Mouse (Mus musculus): ENCODE data around the gene Hoxa6. TPM values are rescaled to one million over a fixed set of nuclear protein-coding genes. Genes with fewer than 3 reads are reported as not detected.

Gene Hoxa6
- 3.8 and 5.8 TPM in 2 replicates for total RNA-seq (2017)

DNA sequence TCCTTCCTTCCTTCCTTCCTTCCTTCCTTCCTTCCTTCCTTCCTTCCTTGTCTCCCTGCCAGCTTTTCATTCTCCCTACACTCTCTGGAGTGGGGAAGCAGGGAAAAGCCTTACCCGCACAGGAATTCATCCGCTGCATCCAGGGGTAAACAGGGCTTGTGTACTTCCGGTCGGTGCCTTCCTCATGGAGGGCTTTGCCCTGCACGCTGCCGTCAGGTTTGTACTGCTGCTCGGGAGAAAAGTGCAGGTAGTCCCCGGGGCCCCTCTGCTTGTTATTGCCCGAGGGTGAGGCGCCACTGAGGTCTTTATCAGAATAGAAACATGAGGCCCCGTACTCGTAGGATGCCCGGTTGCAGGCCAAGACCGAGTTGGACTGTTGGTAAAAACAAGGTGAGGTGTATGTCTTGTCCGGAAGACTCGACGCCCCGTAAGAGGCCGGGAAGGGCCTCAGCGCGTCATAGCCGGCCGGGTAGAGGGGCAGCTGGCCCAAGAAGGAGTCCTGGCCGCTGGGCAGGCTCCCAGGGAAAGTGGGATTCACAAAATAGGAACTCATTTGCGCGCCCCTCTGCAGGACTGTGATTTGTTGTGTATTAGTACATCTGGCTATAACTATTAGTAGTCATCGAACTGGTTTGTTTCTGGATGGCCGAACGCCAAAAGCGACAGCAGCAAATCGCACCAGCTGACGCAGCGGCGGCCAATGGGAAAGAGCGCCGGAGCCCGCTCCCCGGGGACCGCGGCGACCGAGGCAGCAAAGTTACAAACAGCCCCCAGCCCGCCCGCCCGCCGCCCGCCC is at the start of gene Hoxa6:
Gene Hoxa6 (minus strand): TSS at position 651 of the 796 bp plus-strand sequence.
- ATAC-seq (replicated peaks in 1 of 2; ENCODE audit: insufficient read depth in 1 of 2, low FRiP score in 2 of 2, low TSS enrichment in 1 of 2, low read depth in 1 of 2, poor library complexity in 2 of 2, severe bottlenecking in 2 of 2): no peak

- ATAC-seq (replicated peaks in 1 of 2; ENCODE audit: insufficient read depth in 1 of 2, low FRiP score in 2 of 2, low TSS enrichment in 1 of 2, low read depth in 1 of 2, poor library complexity in 2 of 2, severe bottlenecking in 2 of 2): peak; percentile 18 to 59; a peak in 1 of 4 replicates
Measured at GRCm38 (mm10) chr6:52256956-52257355, 48.4 kb upstream of the Hoxa6 start.

DNA sequence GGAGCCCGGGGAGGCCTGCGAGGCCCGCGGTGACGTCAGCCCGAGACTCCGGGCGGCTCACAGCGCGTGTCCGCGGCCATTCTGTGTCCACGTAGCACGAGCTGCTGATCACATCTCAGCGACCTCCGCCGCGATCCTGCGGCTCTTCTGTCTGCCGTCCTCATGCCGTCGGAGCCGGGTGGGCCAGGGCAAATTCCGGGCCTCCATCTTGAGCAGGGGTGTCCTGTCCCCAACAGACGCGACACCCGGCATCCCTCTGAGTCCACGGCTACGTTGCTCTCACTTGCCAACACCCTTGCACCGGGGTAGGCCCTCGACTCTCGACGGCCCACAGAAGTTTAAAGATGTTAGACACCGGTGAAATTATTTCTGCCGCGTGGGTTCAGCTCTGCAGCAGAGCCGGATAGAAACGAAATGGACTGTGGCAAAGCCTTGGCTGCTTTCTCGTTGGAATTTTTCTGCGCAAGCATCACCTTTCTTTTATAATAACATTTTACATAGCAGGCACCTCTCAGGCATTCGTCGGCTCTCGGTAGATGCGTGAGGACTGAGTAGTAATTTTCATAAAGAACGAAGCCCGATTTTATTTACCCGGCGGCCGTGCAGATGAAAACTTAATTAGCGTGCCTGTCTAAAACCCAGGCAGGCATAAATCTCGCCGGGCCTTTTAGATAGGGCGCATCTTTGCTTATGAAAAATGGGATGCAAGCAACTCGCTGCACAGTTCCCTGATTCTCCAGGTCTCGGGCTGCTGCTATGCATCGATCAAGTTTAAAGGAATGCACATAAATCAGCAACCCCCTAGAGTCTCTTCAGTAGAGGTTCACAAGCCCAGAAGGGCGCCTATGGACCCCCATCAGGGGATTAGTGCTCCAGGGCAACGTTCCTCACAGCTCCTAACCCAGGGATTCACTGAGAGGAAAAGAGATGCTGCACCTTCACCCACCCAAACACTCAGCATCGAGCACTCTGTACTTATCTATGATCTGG is 45.3 kb upstream of the Hoxa6 start:
- no peak for ATAC-seq (replicated peaks in 1 of 2; ENCODE audit: insufficient read depth in 1 of 2, low FRiP score in 2 of 2, low TSS enrichment in 1 of 2, low read depth in 1 of 2, poor library complexity in 2 of 2, severe bottlenecking in 2 of 2)

GRCm38 (mm10) chr6:52252775-52253376 is 44.4 kb upstream of the Hoxa6 start:
- no peak for ATAC-seq (replicated peaks in 1 of 2; ENCODE audit: insufficient read depth in 1 of 2, low FRiP score in 2 of 2, low TSS enrichment in 1 of 2, low read depth in 1 of 2, poor library complexity in 2 of 2, severe bottlenecking in 2 of 2)

- no peak for ATAC-seq (replicated peaks in 1 of 2; ENCODE audit: insufficient read depth in 1 of 2, low FRiP score in 2 of 2, low TSS enrichment in 1 of 2, low read depth in 1 of 2, poor library complexity in 2 of 2, severe bottlenecking in 2 of 2)
Measured at GRCm38 (mm10) chr6:52252016-52252774, 43.7 kb upstream of the Hoxa6 start.

- no peak for ATAC-seq (replicated peaks in 1 of 2; ENCODE audit: insufficient read depth in 1 of 2, low FRiP score in 2 of 2, low TSS enrichment in 1 of 2, low read depth in 1 of 2, poor library complexity in 2 of 2, severe bottlenecking in 2 of 2)
Measured at GRCm38 (mm10) chr6:52251177-52251879, 42.8 kb upstream of the Hoxa6 start.

- ATAC-seq (replicated peaks in 1 of 2; ENCODE audit: insufficient read depth in 1 of 2, low FRiP score in 2 of 2, low TSS enrichment in 1 of 2, low read depth in 1 of 2, poor library complexity in 2 of 2, severe bottlenecking in 2 of 2): no peak
Measured at GRCm38 (mm10) chr6:52249826-52250225, 41.3 kb upstream of the Hoxa6 start.

DNA sequence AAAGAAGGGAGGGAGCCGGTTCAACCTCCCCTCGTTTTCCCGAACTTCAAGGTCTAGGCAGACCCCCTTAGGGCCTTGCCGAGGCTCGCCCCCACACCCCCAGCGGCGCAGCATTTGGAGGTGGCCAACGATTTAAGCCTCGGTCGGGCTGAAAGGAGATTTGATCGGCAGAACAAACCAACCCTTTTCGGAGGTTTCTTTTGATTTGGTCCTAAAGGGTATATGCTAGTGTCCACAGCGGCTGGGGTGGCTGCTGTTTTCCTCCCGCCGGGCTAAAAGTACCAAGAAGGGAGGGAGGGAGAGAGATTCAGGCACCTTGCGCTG is 40.9 kb upstream of the Hoxa6 start:
- no peak for ATAC-seq (replicated peaks in 1 of 2; ENCODE audit: insufficient read depth in 1 of 2, low FRiP score in 2 of 2, low TSS enrichment in 1 of 2, low read depth in 1 of 2, poor library complexity in 2 of 2, severe bottlenecking in 2 of 2)

GRCm38 (mm10) chr6:52248638-52249414 is 40.3 kb upstream of the Hoxa6 start:
- ATAC-seq (replicated peaks in 1 of 2; ENCODE audit: insufficient read depth in 1 of 2, low FRiP score in 2 of 2, low TSS enrichment in 1 of 2, low read depth in 1 of 2, poor library complexity in 2 of 2, severe bottlenecking in 2 of 2): no peak

- ATAC-seq (replicated peaks in 1 of 2; ENCODE audit: insufficient read depth in 1 of 2, low FRiP score in 2 of 2, low TSS enrichment in 1 of 2, low read depth in 1 of 2, poor library complexity in 2 of 2, severe bottlenecking in 2 of 2): no peak
Measured at GRCm38 (mm10) chr6:52247766-52248637, 39.5 kb upstream of the Hoxa6 start.

- no peak for ATAC-seq (replicated peaks in 1 of 2; ENCODE audit: insufficient read depth in 1 of 2, low FRiP score in 2 of 2, low TSS enrichment in 1 of 2, low read depth in 1 of 2, poor library complexity in 2 of 2, severe bottlenecking in 2 of 2)
Measured at GRCm38 (mm10) chr6:52246916-52247315, 38.4 kb upstream of the Hoxa6 start.

DNA sequence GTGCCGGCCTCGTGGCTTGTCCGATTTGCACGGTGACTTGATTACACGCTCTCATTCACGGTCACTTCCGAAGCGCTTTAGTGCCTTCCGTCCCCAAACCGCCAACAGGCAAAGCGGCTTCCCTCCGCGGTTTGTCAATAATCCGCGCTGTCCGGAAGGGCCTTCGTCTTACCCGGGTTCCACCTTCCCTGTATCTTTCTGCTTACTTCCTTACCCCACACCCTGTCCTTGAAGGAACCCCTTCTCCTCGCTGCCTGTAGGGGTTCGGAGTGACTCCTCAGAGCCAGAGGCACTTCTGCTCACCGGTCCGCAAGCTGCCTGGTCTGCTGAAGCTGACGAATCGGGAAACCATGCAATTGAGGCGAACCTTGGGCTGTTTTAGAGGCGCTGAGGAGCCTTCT is 37.9 kb upstream of the Hoxa6 start:
- ATAC-seq (replicated peaks in 1 of 2; ENCODE audit: insufficient read depth in 1 of 2, low FRiP score in 2 of 2, low TSS enrichment in 1 of 2, low read depth in 1 of 2, poor library complexity in 2 of 2, severe bottlenecking in 2 of 2): peak; percentile 62; a peak in 3 of 4 replicates

GRCm38 (mm10) chr6:52245757-52246142 is 37.2 kb upstream of the Hoxa6 start, which contains the start of gene Hoxa11:
Gene Hoxa11, minus strand, starts transcription at chr6:52245810.
- no peak for ATAC-seq (replicated peaks in 1 of 2; ENCODE audit: insufficient read depth in 1 of 2, low FRiP score in 2 of 2, low TSS enrichment in 1 of 2, low read depth in 1 of 2, poor library complexity in 2 of 2, severe bottlenecking in 2 of 2)

- no peak for ATAC-seq (replicated peaks in 1 of 2; ENCODE audit: insufficient read depth in 1 of 2, low FRiP score in 2 of 2, low TSS enrichment in 1 of 2, low read depth in 1 of 2, poor library complexity in 2 of 2, severe bottlenecking in 2 of 2)
Measured at GRCm38 (mm10) chr6:52245040-52245756, 36.7 kb upstream of the Hoxa6 start.
